Mouse (Mus musculus) CH12.LX (cell line): ENCODE data around the gene Cep41. TPM values are rescaled to one million over a fixed set of nuclear protein-coding genes. Genes with fewer than 3 reads are reported as not detected.

ENCODE experiments used
- DNase-seq: peaks from one replicate; pipeline ENCODE4 v3.0.0-alpha.2; 2013; ENCODE audit errors: extremely low read depth
- H3K27ac ChIP-seq: 2 replicates; pipeline ENCODE4 v1.5.1; 2012; ENCODE audit warnings: low read depth, mild to moderate bottlenecking, control low read depth, moderate library complexity; ENCODE audit not compliant: insufficient read depth
- H3K27me3 ChIP-seq: replicated peaks from 2 replicates; pipeline ENCODE3; 2012; ENCODE audit warnings: inconsistent platforms
- H3K36me3 ChIP-seq, 2 experiments: replicated peaks in 1 of 2; 2 replicates each; pipeline versions ENCODE3 to v1.6.1; 2012; ENCODE audit warnings: inconsistent platforms in 1 of 2, low read length in 1 of 2, mild to moderate bottlenecking in 1 of 2, mixed read lengths in 1 of 2, moderate library complexity in 1 of 2; ENCODE audit not compliant: control insufficient read depth in 1 of 2, insufficient read depth in 1 of 2
- H3K4me1 ChIP-seq, 2 experiments: 2 replicates each; pipeline ENCODE4 v1.6.1; 2012; ENCODE audit warnings: inconsistent platforms in 1 of 2, moderate library complexity in 1 of 2; ENCODE audit not compliant: insufficient read depth in 2 of 2, control insufficient read depth in 1 of 2
- H3K4me2 ChIP-seq: 2 replicates; pipeline ENCODE4 v1.6.1; 2012; ENCODE audit warnings: low read depth, mild to moderate bottlenecking, control low read depth; ENCODE audit not compliant: poor library complexity, insufficient read depth, severe bottlenecking
- H3K4me3 ChIP-seq, 3 experiments: fragments of 150-350 bp in 1 of 3; sonication (generic) in 1 of 3; replicated peaks in 1 of 3; 2 replicates each; pipeline versions ENCODE3 to v1.5.1; 2011 to 2012; ENCODE audit warnings: low read depth in 2 of 3, low read length in 2 of 3, mild to moderate bottlenecking in 2 of 3, moderate library complexity in 2 of 3, control low read depth in 1 of 3, improper control_type of control experiment in 1 of 3, inconsistent platforms in 1 of 3, mixed read lengths in 1 of 3; ENCODE audit not compliant: poor library complexity in 1 of 3
- H3K79me2 ChIP-seq: replicated peaks from 2 replicates; pipeline ENCODE4 v1.6.1; 2012; ENCODE audit warnings: mild to moderate bottlenecking, moderate library complexity; ENCODE audit not compliant: control insufficient read depth, poor library complexity, insufficient read depth, severe bottlenecking; ENCODE audit errors: extremely low read depth
- H3K9ac ChIP-seq: 2 replicates; pipeline ENCODE4 v1.6.1; 2012; ENCODE audit warnings: low read depth, mild to moderate bottlenecking, control low read depth, moderate library complexity; ENCODE audit not compliant: insufficient read depth
- H3K9me3 ChIP-seq: replicated peaks from 2 replicates; pipeline ENCODE3; 2012; ENCODE audit warnings: low read length, inconsistent platforms, mixed read lengths
- BHLHE40 ChIP-seq: IDR thresholded peaks from 2 replicates; pipeline ENCODE4 v1.6.1; 2011; ENCODE audit warnings: mild to moderate bottlenecking, low read depth, low read length, improper control_type of control experiment
- CHD1 ChIP-seq: IDR thresholded peaks from 2 replicates; pipeline ENCODE4 v1.6.1; 2012; ENCODE audit warnings: low read depth, low read length, improper control_type of control experiment, inconsistent platforms
- CTCF ChIP-seq, 2 experiments: IDR thresholded peaks in 1 of 2; conservative IDR thresholded peaks in 1 of 2; 2 replicates each; pipeline ENCODE4 v1.5.1; 2011 to 2012; ENCODE audit warnings: low read depth in 2 of 2, low read length in 2 of 2, improper control_type of control experiment in 1 of 2, inconsistent platforms in 1 of 2, mild to moderate bottlenecking in 1 of 2, moderate library complexity in 1 of 2
- EP300 ChIP-seq: IDR thresholded peaks from 2 replicates; pipeline ENCODE4 v1.6.1; 2011; ENCODE audit warnings: low read length, improper control_type of control experiment
- ETS1 ChIP-seq: conservative IDR thresholded peaks from 2 replicates; pipeline ENCODE4 v1.6.1; 2012; ENCODE audit warnings: low read depth, mild to moderate bottlenecking, inconsistent platforms, low read length, improper control_type of control experiment, moderate library complexity
- JUND ChIP-seq: conservative IDR thresholded peaks from 2 replicates; pipeline ENCODE4 v1.6.1; 2011; ENCODE audit warnings: low read depth, low read length, improper control_type of control experiment
- MAX ChIP-seq: IDR thresholded peaks from 2 replicates; pipeline ENCODE4 v1.6.1; 2011; ENCODE audit warnings: low read length, improper control_type of control experiment
- MXI1 ChIP-seq: IDR thresholded peaks from 2 replicates; pipeline ENCODE4 v1.6.1; 2011; ENCODE audit warnings: mild to moderate bottlenecking, low read depth, low read length, improper control_type of control experiment
- PAX5 ChIP-seq: IDR thresholded peaks from 2 replicates; pipeline ENCODE4 v1.6.1; 2012; ENCODE audit warnings: low read length, inconsistent platforms, mixed read lengths
- POLR2A ChIP-seq: IDR thresholded peaks from 2 replicates; pipeline ENCODE4 v1.6.1; 2011; ENCODE audit warnings: low read depth, mild to moderate bottlenecking, improper control_type of control experiment, low read length
- TCF12 ChIP-seq: IDR thresholded peaks from 2 replicates; pipeline ENCODE4 v1.6.1; 2014; ENCODE audit warnings: low read depth, mild to moderate bottlenecking, inconsistent platforms, low read length, improper control_type of control experiment
- UBTF ChIP-seq: IDR thresholded peaks from 2 replicates; pipeline ENCODE4 v1.6.1; 2012; ENCODE audit warnings: low read depth, mild to moderate bottlenecking, inconsistent platforms, low read length, improper control_type of control experiment, moderate library complexity
- USF1 ChIP-seq: IDR thresholded peaks from 2 replicates; pipeline ENCODE4 v1.6.1; 2014; ENCODE audit warnings: low read depth, mild to moderate bottlenecking, inconsistent platforms, low read length, improper control_type of control experiment
- USF2 ChIP-seq: conservative IDR thresholded peaks from 2 replicates; pipeline ENCODE4 v1.6.1; 2011; ENCODE audit warnings: low read depth, low read length, improper control_type of control experiment
- ZC3H11A ChIP-seq: IDR thresholded peaks from 2 replicates; pipeline ENCODE4 v1.6.1; 2012; ENCODE audit warnings: low read depth, mild to moderate bottlenecking, inconsistent platforms, low read length, improper control_type of control experiment
- ZMIZ1 ChIP-seq: IDR thresholded peaks from 2 replicates; pipeline ENCODE4 v1.6.1; 2012; ENCODE audit warnings: low read depth, mild to moderate bottlenecking, inconsistent platforms, low read length, improper control_type of control experiment
- ZNF384 ChIP-seq: IDR thresholded peaks from 2 replicates; pipeline ENCODE4 v1.6.1; 2012; ENCODE audit warnings: low read depth, low read length, improper control_type of control experiment, inconsistent platforms
- dilution Hi-C: fragments of 300-500 bp; cut with MboI; formaldehyde crosslinking; loops from 2 replicates; pipeline ENCODE4 v1.14.3; 2020; ENCODE audit warnings: low sequenced_read_pairs; ENCODE audit not compliant: extremely low pct_unique_long_range_greater_than_20kb, extremely low pct_ligation_motif_present
- in situ Hi-C: fragments of 300-500 bp; cut with MboI; formaldehyde crosslinking; loops from 3 replicates; pipeline ENCODE4 v1.14.3; 2019; ENCODE audit warnings: low sequenced_read_pairs, low pct_ligation_motif_present, low pct_unique_long_range_greater_than_20kb, mixed read lengths
- polyA plus RNA-seq: library from polyadenylated mRNA; unstranded; fragments of >175 nt; gene quantifications from 2 replicates; pipeline ENCODE4 v1.2.1, GENCODE M21; 2012; ENCODE audit warnings: low read depth; ENCODE audit not compliant: insufficient read length
- total RNA-seq, 2 experiments: library from RNA; depleted of rRNA; stranded (reverse); fragments of 300-350 nt in 1 of 2; fragments of >200 nt in 1 of 2; gene quantifications; 2 replicates each; pipeline ENCODE4 v1.2.3; 2012 to 2014

Gene Cep41
- total and polyA plus RNA-seq, 3 experiments, result 4.2 to 11.4 (median 8.7) TPM

- no peak overlapping the region for H3K4me2 ChIP-seq
- dilution Hi-C loops, result no loop called here
- TF ChIP-seq USF2 (no peak), ZNF384 (no peak), JUND (no peak), ZC3H11A (no peak), MXI1 (no peak), POLR2A (no peak), TCF12 (no peak)
- TF ChIP-seq, all 38 proteins: peak for 0
- Histone ChIP-seq H3K27ac (no peak overlapping the region), H3K27me3 (no peaks in the 10 kb centered on the region), H3K79me2 (no peaks in the 10 kb centered on the region), H3K4me1 (no peaks in the 10 kb centered on the region), H3K9me3 (no peaks in the 10 kb centered on the region), H3K9ac (no peak overlapping the region), H3K4me3 (no peak overlapping the region), H3K36me3 (no peaks in the 10 kb centered on the region)
- in situ Hi-C loops, result no loop called here
- no peak for DNase-seq
Measured at GRCm38 (mm10) chr6:30605672-30606071, 87.9 kb downstream of the Cep41 start.

- dilution Hi-C loops (no loop called here), in situ Hi-C loops (no loop called here)
- no peaks in the 10 kb centered on the region for H3K9me3 ChIP-seq
- H3K27me3 ChIP-seq, result no peaks in the 10 kb centered on the region
- no peak overlapping the region for H3K4me2 ChIP-seq
- TF ChIP-seq EP300 (no peak), UBTF (no peak), MXI1 (no peak), BHLHE40 (no peak), PAX5 (no peak), ZMIZ1 (no peak), ETS1 (no peak), MAX (no peak), CTCF (conservative IDR thresholded peaks at IDR 0.05 in 1 of 2, IDR thresholded peaks at IDR 0.05 in 1 of 2; ENCODE audit: low read depth in 2 of 2, low read length in 2 of 2) (no peak), USF1 (no peak), ZNF384 (no peak), POLR2A (no peak), CHD1 (no peak)
- no peak overlapping the region for H3K27ac ChIP-seq
- H3K4me1 ChIP-seq, result no peaks in the 10 kb centered on the region
- no peak overlapping the region for H3K9ac ChIP-seq
- H3K79me2 ChIP-seq, result no peaks in the 10 kb centered on the region
- no peak overlapping the region for H3K4me3 ChIP-seq
- no peaks in the 10 kb centered on the region for H3K36me3 ChIP-seq
- no peak for DNase-seq
Measured at GRCm38 (mm10) chr6:30605111-30605510, 88.4 kb downstream of the Cep41 start.
